Mouse (Mus musculus) CH12.LX (cell line): ENCODE results near the gene Cysrt1. TPM values are rescaled to one million over a fixed set of nuclear protein-coding genes. Genes with fewer than 3 reads are reported as not detected.

Experiments
- DNase-seq: peaks from one replicate; pipeline ENCODE4 v3.0.0-alpha.2; 2013; ENCODE audit errors: extremely low read depth
- H3K27ac ChIP-seq: 2 replicates; pipeline ENCODE4 v1.5.1; 2012; ENCODE audit warnings: low read depth, mild to moderate bottlenecking, control low read depth, moderate library complexity; ENCODE audit not compliant: insufficient read depth
- H3K27me3 ChIP-seq: replicated peaks from 2 replicates; pipeline ENCODE3; 2012; ENCODE audit warnings: inconsistent platforms
- H3K36me3 ChIP-seq, 2 experiments: replicated peaks in 1 of 2; 2 replicates each; pipeline versions ENCODE3 to v1.6.1; 2012; ENCODE audit warnings: inconsistent platforms in 1 of 2, low read length in 1 of 2, mild to moderate bottlenecking in 1 of 2, mixed read lengths in 1 of 2, moderate library complexity in 1 of 2; ENCODE audit not compliant: control insufficient read depth in 1 of 2, insufficient read depth in 1 of 2
- H3K4me1 ChIP-seq, 2 experiments: 2 replicates each; pipeline ENCODE4 v1.6.1; 2012; ENCODE audit warnings: inconsistent platforms in 1 of 2, moderate library complexity in 1 of 2; ENCODE audit not compliant: insufficient read depth in 2 of 2, control insufficient read depth in 1 of 2
- H3K4me2 ChIP-seq: 2 replicates; pipeline ENCODE4 v1.6.1; 2012; ENCODE audit warnings: low read depth, mild to moderate bottlenecking, control low read depth; ENCODE audit not compliant: poor library complexity, insufficient read depth, severe bottlenecking
- H3K4me3 ChIP-seq, 3 experiments: fragments of 150-350 bp in 1 of 3; sonication (generic) in 1 of 3; replicated peaks in 1 of 3; 2 replicates each; pipeline versions ENCODE3 to v1.5.1; 2011 to 2012; ENCODE audit warnings: low read depth in 2 of 3, low read length in 2 of 3, mild to moderate bottlenecking in 2 of 3, moderate library complexity in 2 of 3, control low read depth in 1 of 3, improper control_type of control experiment in 1 of 3, inconsistent platforms in 1 of 3, mixed read lengths in 1 of 3; ENCODE audit not compliant: poor library complexity in 1 of 3
- H3K79me2 ChIP-seq: replicated peaks from 2 replicates; pipeline ENCODE4 v1.6.1; 2012; ENCODE audit warnings: mild to moderate bottlenecking, moderate library complexity; ENCODE audit not compliant: control insufficient read depth, poor library complexity, insufficient read depth, severe bottlenecking; ENCODE audit errors: extremely low read depth
- H3K9ac ChIP-seq: 2 replicates; pipeline ENCODE4 v1.6.1; 2012; ENCODE audit warnings: low read depth, mild to moderate bottlenecking, control low read depth, moderate library complexity; ENCODE audit not compliant: insufficient read depth
- H3K9me3 ChIP-seq: replicated peaks from 2 replicates; pipeline ENCODE3; 2012; ENCODE audit warnings: low read length, inconsistent platforms, mixed read lengths
- BHLHE40 ChIP-seq: IDR thresholded peaks from 2 replicates; pipeline ENCODE4 v1.6.1; 2011; ENCODE audit warnings: mild to moderate bottlenecking, low read depth, low read length, improper control_type of control experiment
- CHD1 ChIP-seq: IDR thresholded peaks from 2 replicates; pipeline ENCODE4 v1.6.1; 2012; ENCODE audit warnings: low read depth, low read length, improper control_type of control experiment, inconsistent platforms
- CHD2 ChIP-seq: IDR thresholded peaks from 2 replicates; pipeline ENCODE4 v1.6.1; 2011; ENCODE audit warnings: low read length, improper control_type of control experiment
- E2F4 ChIP-seq: IDR thresholded peaks from 2 replicates; pipeline ENCODE4 v1.6.1; 2011; ENCODE audit warnings: low read depth, low read length, improper control_type of control experiment; ENCODE audit not compliant: insufficient replicate concordance
- ELF1 ChIP-seq: IDR thresholded peaks from 2 replicates; pipeline ENCODE4 v1.6.1; 2014; ENCODE audit warnings: low read depth, mild to moderate bottlenecking, inconsistent platforms, low read length, improper control_type of control experiment
- ETS1 ChIP-seq: conservative IDR thresholded peaks from 2 replicates; pipeline ENCODE4 v1.6.1; 2012; ENCODE audit warnings: low read depth, mild to moderate bottlenecking, inconsistent platforms, low read length, improper control_type of control experiment, moderate library complexity
- GABPA ChIP-seq: IDR thresholded peaks from 2 replicates; pipeline ENCODE4 v1.6.1; 2012; ENCODE audit warnings: low read depth, low read length, improper control_type of control experiment, inconsistent platforms; ENCODE audit not compliant: insufficient replicate concordance
- IRF4 ChIP-seq: IDR thresholded peaks from 2 replicates; pipeline ENCODE4 v1.6.1; 2014; ENCODE audit warnings: low read depth, mild to moderate bottlenecking, inconsistent platforms, low read length, improper control_type of control experiment
- JUN ChIP-seq: IDR thresholded peaks from 2 replicates; pipeline ENCODE4 v1.6.1; 2011; ENCODE audit warnings: low read depth, mild to moderate bottlenecking, low read length, improper control_type of control experiment, moderate library complexity; ENCODE audit not compliant: insufficient read depth
- JUND ChIP-seq: conservative IDR thresholded peaks from 2 replicates; pipeline ENCODE4 v1.6.1; 2011; ENCODE audit warnings: low read depth, low read length, improper control_type of control experiment
- MAZ ChIP-seq: IDR thresholded peaks from 2 replicates; pipeline ENCODE4 v1.6.1; 2012; ENCODE audit warnings: low read depth, mild to moderate bottlenecking, inconsistent platforms, low read length, improper control_type of control experiment, moderate library complexity
- PAX5 ChIP-seq: IDR thresholded peaks from 2 replicates; pipeline ENCODE4 v1.6.1; 2012; ENCODE audit warnings: low read length, inconsistent platforms, mixed read lengths
- RAD21 ChIP-seq: IDR thresholded peaks from 2 replicates; pipeline ENCODE4 v1.6.1; 2011; ENCODE audit warnings: low read depth, mild to moderate bottlenecking, low read length, improper control_type of control experiment, moderate library complexity
- SIN3A ChIP-seq: IDR thresholded peaks from 2 replicates; pipeline ENCODE4 v1.6.1; 2012; ENCODE audit warnings: low read length, improper control_type of control experiment, inconsistent platforms
- TCF12 ChIP-seq: IDR thresholded peaks from 2 replicates; pipeline ENCODE4 v1.6.1; 2014; ENCODE audit warnings: low read depth, mild to moderate bottlenecking, inconsistent platforms, low read length, improper control_type of control experiment
- ZC3H11A ChIP-seq: IDR thresholded peaks from 2 replicates; pipeline ENCODE4 v1.6.1; 2012; ENCODE audit warnings: low read depth, mild to moderate bottlenecking, inconsistent platforms, low read length, improper control_type of control experiment
- ZKSCAN1 ChIP-seq: IDR thresholded peaks from 2 replicates; pipeline ENCODE4 v1.6.1; 2012; ENCODE audit warnings: low read depth, inconsistent platforms, low read length, improper control_type of control experiment, borderline replicate concordance
- ZMIZ1 ChIP-seq: IDR thresholded peaks from 2 replicates; pipeline ENCODE4 v1.6.1; 2012; ENCODE audit warnings: low read depth, mild to moderate bottlenecking, inconsistent platforms, low read length, improper control_type of control experiment
- ZNF384 ChIP-seq: IDR thresholded peaks from 2 replicates; pipeline ENCODE4 v1.6.1; 2012; ENCODE audit warnings: low read depth, low read length, improper control_type of control experiment, inconsistent platforms
- dilution Hi-C: fragments of 300-500 bp; cut with MboI; formaldehyde crosslinking; loops from 2 replicates; pipeline ENCODE4 v1.14.3; 2020; ENCODE audit warnings: low sequenced_read_pairs; ENCODE audit not compliant: extremely low pct_unique_long_range_greater_than_20kb, extremely low pct_ligation_motif_present
- in situ Hi-C: fragments of 300-500 bp; cut with MboI; formaldehyde crosslinking; loops from 3 replicates; pipeline ENCODE4 v1.14.3; 2019; ENCODE audit warnings: low sequenced_read_pairs, low pct_ligation_motif_present, low pct_unique_long_range_greater_than_20kb, mixed read lengths
- polyA plus RNA-seq: library from polyadenylated mRNA; unstranded; fragments of >175 nt; gene quantifications from 2 replicates; pipeline ENCODE4 v1.2.1, GENCODE M21; 2012; ENCODE audit warnings: low read depth; ENCODE audit not compliant: insufficient read length
- total RNA-seq, 2 experiments: library from RNA; depleted of rRNA; stranded (reverse); fragments of 300-350 nt in 1 of 2; fragments of >200 nt in 1 of 2; gene quantifications; 2 replicates each; pipeline ENCODE4 v1.2.3; 2012 to 2014

Gene Cysrt1
- total and polyA plus RNA-seq, 3 experiments = not detected

GRCm38 (mm10) chr2:25243342-25243741 lies 1.1 kb upstream of the Cysrt1 start:
- no peak overlapping the region for H3K4me2 ChIP-seq
- no peaks in the 10 kb centered on the region for H3K9me3 ChIP-seq
- no peak for TF ChIP-seq MAZ
- no peak for TF ChIP-seq CHD2
- TF ChIP-seq JUND = no peak
- no peak for TF ChIP-seq PAX5
- TF ChIP-seq IRF4 = no peak
- no peak for TF ChIP-seq SIN3A
- TF ChIP-seq E2F4 = no peak
- TF ChIP-seq ZNF384 = no peak
- TF ChIP-seq ZC3H11A = no peak
- no peak for TF ChIP-seq ELF1
- no peak for TF ChIP-seq ETS1
- no peak for TF ChIP-seq RAD21
- no peak for TF ChIP-seq CHD1
- no peak for TF ChIP-seq BHLHE40
- TF ChIP-seq ZMIZ1 = no peak
- no peak for TF ChIP-seq JUN
- DNase-seq = no peak
- H3K36me3 ChIP-seq = peaks cover 35 to 50% of the 10 kb centered on the region in 2 experiments
- in situ Hi-C loops = no loop called here
- dilution Hi-C loops = no loop called here
- H3K27ac ChIP-seq = no peak overlapping the region
- H3K27me3 ChIP-seq = peaks cover 26% of the 10 kb centered on the region
- no peak overlapping the region for H3K4me3 ChIP-seq
- no peaks in the 10 kb centered on the region for H3K79me2 ChIP-seq
- no peak overlapping the region for H3K9ac ChIP-seq
- peaks cover 8 to 16% of the 10 kb centered on the region in 2 experiments for H3K4me1 ChIP-seq

DNA sequence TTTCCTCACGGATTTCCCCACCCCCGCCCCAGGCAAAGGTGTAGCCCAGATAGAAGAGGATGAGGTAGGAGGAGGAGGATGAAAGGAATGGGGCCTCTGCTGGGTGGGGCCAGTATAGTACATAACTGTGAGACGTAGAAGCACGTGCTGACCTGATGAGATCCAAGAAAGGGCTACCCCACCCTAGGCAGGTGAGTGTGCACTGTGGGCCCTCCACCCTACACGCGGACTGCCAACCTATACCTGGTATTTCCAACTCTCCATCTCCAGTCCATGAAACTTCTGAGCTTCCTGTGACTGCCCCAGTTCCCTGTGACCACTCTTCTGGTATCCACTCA lies 845 bp downstream of the Cysrt1 start:
- H3K4me2 ChIP-seq = peak overlapping the region; percentile 89
- TF ChIP-seq ZKSCAN1 = no peak
- TF ChIP-seq CHD1 = no peak
- TF ChIP-seq GABPA = no peak
- no peak for TF ChIP-seq JUN
- no peak for TF ChIP-seq TCF12
- peak overlapping the region in 2 of 3 experiments; percentile 44 to 49 for H3K4me3 ChIP-seq
- in situ Hi-C loops (no loop called here), dilution Hi-C loops (no loop called here)
- H3K9me3 ChIP-seq = no peaks in the 10 kb centered on the region
- H3K9ac ChIP-seq = no peak overlapping the region
- no peak for DNase-seq
- H3K4me1 ChIP-seq = peaks cover 8 to 16% of the 10 kb centered on the region in 2 experiments
- H3K36me3 ChIP-seq = peaks cover 16 to 30% of the 10 kb centered on the region in 2 experiments
- no peak overlapping the region for H3K27ac ChIP-seq
- H3K79me2 ChIP-seq = no peaks in the 10 kb centered on the region
- peaks cover 45% of the 10 kb centered on the region for H3K27me3 ChIP-seq
